Mouse (Mus musculus) liver, embryonic 13.5 days (tissue): ENCODE measurements around the gene Bmp8b. TPM values are rescaled to one million over a fixed set of nuclear protein-coding genes. Genes with fewer than 3 reads are reported as not detected.

Experiments
- polyA plus RNA-seq: library from polyadenylated mRNA; unstranded; fragments of >200 nt; fragmentation: Nextera tagmentation; extraction: Ambion mirVana; gene quantifications from 2 replicates; pipeline ENCODE4 v1.2.1, GENCODE M21; 2015

The Bmp8b gene
- polyA plus RNA-seq, 1 experiment from 2014 or later = 0.50 TPM

Other genes starting within 250 kb of the Bmp8b start
- gene Cap1, start 219.1 kb upstream of the Bmp8b start, polyA plus RNA-seq = 29.1 and 35.8 TPM in 2 replicates
- gene Mfsd2a, start 144.0 kb upstream of the Bmp8b start, polyA plus RNA-seq = 0.09 and 0.22 TPM in 2 replicates
- 0.70 and 0.74 TPM in 2 replicates for gene Mycl, start 109.5 kb upstream of the Bmp8b start, polyA plus RNA-seq
- 7.2 TPM in 2 replicates for gene Trit1, start 88.6 kb upstream of the Bmp8b start, polyA plus RNA-seq
- not detected in 2 replicates for gene Oxct2b, start 11.1 kb downstream of the Bmp8b start, polyA plus RNA-seq
- 54.7 and 59.3 TPM in 2 replicates for gene Ppie, start 34.8 kb downstream of the Bmp8b start, polyA plus RNA-seq
- 0.02 TPM in 1 of 2 replicates, not detected in the other for gene Hpcal4, start 78.1 kb downstream of the Bmp8b start, polyA plus RNA-seq
- gene Nt5c1a, start 96.3 kb downstream of the Bmp8b start, polyA plus RNA-seq = not detected in 2 replicates
- gene Heyl, start 128.4 kb downstream of the Bmp8b start, polyA plus RNA-seq = 0.80 and 0.99 TPM in 2 replicates
- gene Pabpc4, start 157.2 kb downstream of the Bmp8b start, polyA plus RNA-seq = 93.5 and 100 TPM in 2 replicates
- gene Oxct2a, start 218.5 kb downstream of the Bmp8b start, polyA plus RNA-seq = 0.06 TPM in 1 of 2 replicates, not detected in the other
- 0.16 and 0.38 TPM in 2 replicates for gene Bmp8a, start 238.1 kb downstream of the Bmp8b start, polyA plus RNA-seq